Mouse (Mus musculus): Measurements from ENCODE around the gene Acot4. TPM values are rescaled to one million over a fixed set of nuclear protein-coding genes. Genes with fewer than 3 reads are reported as not detected.
A peak's percentile ranks its signal among the peaks of the same experiment; 100 is the strongest.
"Not testable (repeated sequence)": the region's sequence is repeated elsewhere in the genome, so short reads cannot be mapped to it uniquely, and the experiment has no call there.

Gene Acot4
- polyA plus RNA-seq, 1 experiment from 2014 or later, result 2.4 TPM

DNA sequence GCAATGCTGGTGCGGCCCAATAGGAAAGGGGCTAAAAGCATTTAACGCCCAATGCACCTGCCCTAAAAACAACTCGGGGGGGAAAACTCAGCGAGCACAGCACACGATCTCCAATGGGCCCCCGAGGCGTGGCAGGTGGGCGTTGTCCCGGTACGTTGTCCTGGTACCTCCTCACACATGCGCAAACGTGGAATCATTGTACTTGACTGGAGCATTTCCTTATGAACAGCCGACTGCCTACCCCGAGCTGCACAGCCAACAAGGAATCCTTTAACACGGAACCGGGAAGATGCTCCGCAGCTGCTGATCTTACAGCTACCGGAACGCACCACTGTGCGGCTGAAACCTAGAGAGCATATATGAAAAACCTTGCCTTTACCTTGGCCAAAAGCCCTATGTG lies 24.2 kb downstream of the Acot4 start:
- H3K9ac ChIP-seq, result no peak overlapping the region
- ATAC-seq (ENCODE audit: insufficient read depth, low FRiP score, low read depth), result no peak
- no peaks in the 10 kb centered on the region for H3K36me3 ChIP-seq
- H3K4me2 ChIP-seq, result no peak overlapping the region
- WGBS, result 91% methylated on average over 20 of the region's 20 CpGs
- no peaks in the 10 kb centered on the region for H3K4me1 ChIP-seq
- H3K4me3 ChIP-seq (replicated peaks), result no peak overlapping the region
- H3K9me3 ChIP-seq, result no peaks in the 10 kb centered on the region
- H3K27ac ChIP-seq, result no peak overlapping the region
- H3K27me3 ChIP-seq (replicated peaks), result 0 out of 2 replicates have a peak, but pooled peaks cover 4% of the 10 kb centered on the region

DNA sequence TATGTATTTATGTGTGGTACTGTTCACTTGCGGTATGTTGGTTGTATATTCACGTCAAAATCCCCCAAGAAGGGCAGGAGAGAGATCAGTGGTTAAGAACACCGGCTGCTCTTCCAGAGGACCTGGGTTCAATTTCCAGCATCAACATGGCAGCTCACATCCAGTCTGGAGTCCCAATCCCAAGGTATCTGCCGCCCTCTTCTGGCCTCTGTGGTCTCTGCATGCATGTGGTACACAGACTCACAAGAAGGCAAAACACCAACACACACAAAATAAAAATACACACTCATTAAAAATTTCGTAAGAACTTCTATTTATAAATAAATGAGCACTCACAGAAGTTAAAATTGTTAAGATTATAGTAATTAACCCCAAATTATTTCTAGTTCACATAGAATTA lies 25.0 kb downstream of the Acot4 start:
- no peak for ATAC-seq (ENCODE audit: insufficient read depth, low FRiP score, low read depth)
- H3K27ac ChIP-seq, result no peak overlapping the region
- WGBS, result 73% methylated on average over 5 of the region's 5 CpGs

DNA sequence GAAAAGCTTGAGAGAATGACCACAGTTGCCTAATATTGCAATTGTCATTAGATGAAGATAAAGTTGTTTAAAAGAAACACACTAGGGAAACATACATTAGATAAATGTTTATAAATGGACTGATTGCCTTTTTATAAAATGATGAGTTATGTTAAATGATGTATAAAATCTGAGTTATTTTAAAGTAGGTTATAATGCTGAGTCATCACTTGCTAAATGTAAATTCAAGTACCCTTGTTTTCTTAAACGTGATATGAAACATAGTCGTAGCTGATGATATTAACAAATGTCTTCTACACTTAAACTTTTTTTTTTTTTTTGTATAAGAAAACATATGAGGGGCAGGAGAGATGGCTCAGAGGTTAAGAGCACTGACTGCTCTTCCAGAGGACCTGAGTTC lies 25.7 kb downstream of the Acot4 start:
- Histone ChIP-seq H3K27ac (no peak overlapping the region), H3K9me3 (no peaks in the 10 kb centered on the region), H3K4me3 (replicated peaks) (no peak overlapping the region), H3K4me2 (no peak overlapping the region), H3K4me1 (no peaks in the 10 kb centered on the region), H3K9ac (no peak overlapping the region), H3K27me3 (replicated peaks) (peaks cover 13% of the 10 kb centered on the region), H3K36me3 (no peaks in the 10 kb centered on the region)
- 68% methylated on average over 2 of the region's 2 CpGs for WGBS
- ATAC-seq (ENCODE audit: insufficient read depth, low FRiP score, low read depth), result no peak

More for the DNA sequence above, 25.0 kb downstream of the Acot4 start:
- no peak overlapping the region for H3K4me2 ChIP-seq
- H3K27me3 ChIP-seq (replicated peaks), result peaks cover 7% of the 10 kb centered on the region
- no peak overlapping the region for H3K9ac ChIP-seq
- H3K4me1 ChIP-seq, result no peaks in the 10 kb centered on the region
- H3K9me3 ChIP-seq, result no peaks in the 10 kb centered on the region
- no peak overlapping the region for H3K4me3 ChIP-seq (replicated peaks)
- H3K36me3 ChIP-seq, result no peaks in the 10 kb centered on the region

DNA sequence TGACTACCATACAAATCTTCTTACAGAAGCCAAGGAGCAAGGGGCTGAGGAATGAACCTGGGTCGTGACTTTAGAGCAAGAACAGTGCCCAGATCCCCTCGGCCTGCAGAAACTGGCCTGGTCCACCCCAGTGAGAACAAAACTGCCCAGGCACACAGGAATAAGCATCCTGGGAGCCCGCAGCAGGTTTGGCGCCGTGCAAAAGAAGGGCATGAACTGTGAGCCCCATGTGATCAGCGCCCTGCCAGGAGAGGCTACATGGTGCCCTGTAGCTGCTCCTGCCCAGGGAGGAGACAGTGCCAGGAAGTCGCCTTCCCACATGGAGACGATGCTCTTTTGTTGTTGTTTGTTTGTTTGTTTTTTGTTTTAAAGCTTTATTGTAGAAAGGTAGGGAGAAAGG lies 26.4 kb downstream of the Acot4 start:
- H3K9ac ChIP-seq, result no peak overlapping the region
- 74% methylated on average over 8 of the region's 8 CpGs for WGBS
- no peak overlapping the region for H3K4me3 ChIP-seq (replicated peaks)
- peaks cover 19% of the 10 kb centered on the region for H3K27me3 ChIP-seq (replicated peaks)
- no peak overlapping the region for H3K27ac ChIP-seq
- no peaks in the 10 kb centered on the region; the same call in 1 of the 2 replicates for H3K4me1 ChIP-seq
- no peaks in the 10 kb centered on the region for H3K9me3 ChIP-seq
- no peak overlapping the region for H3K4me2 ChIP-seq
- no peaks in the 10 kb centered on the region for H3K36me3 ChIP-seq
- no peak for ATAC-seq (ENCODE audit: insufficient read depth, low FRiP score, low read depth)

DNA sequence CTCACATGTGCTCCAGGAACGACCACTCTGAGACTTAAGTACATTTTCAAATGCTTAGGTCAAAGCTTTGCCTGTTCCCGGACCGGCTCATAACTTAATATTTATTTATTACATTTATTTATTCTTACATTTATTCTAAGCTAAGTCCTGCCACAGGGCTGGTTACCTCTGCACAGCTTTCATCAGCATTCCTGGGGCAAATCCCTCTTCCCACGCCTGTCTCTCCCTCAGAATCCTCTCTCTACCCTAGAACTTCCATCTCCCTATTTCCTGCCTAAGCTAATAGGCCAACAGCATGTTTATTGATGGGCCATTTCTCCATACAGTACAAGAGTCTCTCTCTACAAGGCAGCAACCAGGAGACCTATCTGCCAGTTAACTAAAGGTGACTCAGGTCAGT lies 29.6 kb downstream of the Acot4 start:
- WGBS, result 73% methylated on average over 4 of the region's 4 CpGs
- no peaks in the 10 kb centered on the region for H3K9me3 ChIP-seq
- no peaks in the 10 kb centered on the region; the same call in 1 of the 2 replicates for H3K4me1 ChIP-seq
- H3K36me3 ChIP-seq, result no peaks in the 10 kb centered on the region
- H3K4me3 ChIP-seq (replicated peaks), result no peak overlapping the region
- no peak for ATAC-seq (ENCODE audit: insufficient read depth, low FRiP score, low read depth)
- no peak overlapping the region for H3K4me2 ChIP-seq
- H3K9ac ChIP-seq, result no peak overlapping the region
- H3K27me3 ChIP-seq (replicated peaks), result peaks cover 25% of the 10 kb centered on the region
- no peak overlapping the region for H3K27ac ChIP-seq

DNA sequence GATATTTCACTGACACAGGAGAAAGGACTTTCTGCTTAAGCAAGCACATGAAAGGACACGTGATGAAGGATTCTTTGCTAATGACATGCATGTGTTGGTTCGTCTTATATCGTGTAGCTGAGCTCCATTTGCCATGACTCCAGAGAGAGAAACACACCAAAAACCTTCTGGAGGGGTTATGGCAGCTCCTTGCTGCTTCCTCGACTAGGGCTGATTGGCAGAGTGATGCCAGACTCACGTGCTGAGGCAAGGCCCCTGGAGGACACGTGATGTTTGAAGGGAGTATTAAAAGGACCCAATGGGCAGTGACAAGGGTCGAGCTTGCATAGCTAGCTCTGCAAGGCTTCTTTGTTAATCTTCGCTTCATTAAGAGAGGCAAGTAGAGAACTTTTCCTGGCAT lies 30.1 kb downstream of the Acot4 start:
- H3K4me2 ChIP-seq, result no peak overlapping the region
- WGBS, result 70% methylated on average over 8 of the region's 8 CpGs
- H3K36me3 ChIP-seq, result no peaks in the 10 kb centered on the region
- H3K4me3 ChIP-seq (replicated peaks), result no peak overlapping the region
- H3K9me3 ChIP-seq, result no peaks in the 10 kb centered on the region
- no peak for ATAC-seq (ENCODE audit: insufficient read depth, low FRiP score, low read depth)
- H3K27ac ChIP-seq, result no peak overlapping the region
- no peak overlapping the region for H3K9ac ChIP-seq
- H3K4me1 ChIP-seq, result no peaks in the 10 kb centered on the region; the same call in 1 of the 2 replicates
- peaks cover 25% of the 10 kb centered on the region for H3K27me3 ChIP-seq (replicated peaks)

DNA sequence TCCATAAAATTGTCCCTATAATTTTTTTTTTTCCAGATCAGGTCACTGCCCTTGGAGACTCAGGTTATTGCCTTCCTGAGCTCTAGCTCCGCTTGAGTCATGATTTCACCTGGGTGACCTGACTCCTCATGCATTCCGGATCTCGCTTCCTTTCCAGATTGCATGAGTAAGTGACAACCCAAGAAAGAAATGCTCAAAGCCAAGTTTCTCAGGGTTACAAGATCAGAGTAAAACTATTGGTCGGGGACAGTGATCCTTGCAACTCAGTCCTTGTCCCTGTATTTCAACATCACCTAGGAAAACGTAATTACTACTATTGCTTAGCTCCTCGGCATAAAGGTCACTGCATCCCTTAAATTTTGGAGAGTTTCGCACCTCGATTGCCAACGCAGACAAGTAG lies 30.8 kb downstream of the Acot4 start, which contains the start of gene Acot5:
Gene Acot5, plus strand, starts transcription at position 340 of the 400 bp plus-strand sequence.
- H3K9ac ChIP-seq, result no peak within 1 kb of the TSS
- no peak within 1 kb of the TSS for H3K27ac ChIP-seq
- WGBS, result 55% methylated on average over 9 of the region's 9 CpGs

DNA sequence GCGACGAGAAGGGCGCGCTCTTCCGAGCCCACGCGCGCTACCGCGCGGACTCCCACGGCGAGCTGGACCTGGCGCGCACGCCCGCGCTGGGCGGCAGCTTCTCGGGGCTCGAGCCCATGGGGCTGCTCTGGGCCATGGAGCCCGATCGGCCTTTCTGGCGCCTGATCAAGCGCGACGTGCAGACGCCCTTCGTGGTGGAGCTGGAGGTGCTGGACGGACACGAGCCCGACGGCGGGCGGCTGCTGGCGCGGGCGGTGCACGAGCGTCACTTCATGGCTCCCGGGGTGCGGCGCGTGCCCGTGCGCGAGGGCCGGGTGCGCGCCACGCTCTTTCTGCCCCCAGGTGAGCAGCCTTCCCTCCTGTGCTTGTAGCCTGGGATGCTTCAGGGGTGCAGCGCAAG lies 31.4 kb downstream of the Acot4 start:
- not testable (repeated sequence) for ATAC-seq (ENCODE audit: insufficient read depth, low FRiP score, low read depth); H3K4me1 ChIP-seq; H3K9me3 ChIP-seq; H3K36me3 ChIP-seq; H3K27ac ChIP-seq; H3K9ac ChIP-seq
- peak overlapping the region; percentile 40 for H3K4me3 ChIP-seq (replicated peaks)
- 2% methylated on average over 52 of the region's 52 CpGs for WGBS
- H3K4me2 ChIP-seq, result peak overlapping the region; percentile 69
- H3K27me3 ChIP-seq (replicated peaks), result peaks cover 25% of the 10 kb centered on the region

More for the DNA sequence above, 30.8 kb downstream of the Acot4 start, which contains the start of gene Acot5:
- Histone ChIP-seq H3K4me1 (no peaks in the 10 kb centered on the region; the same call in 1 of the 2 replicates), H3K4me3 (replicated peaks) (peak within 1 kb of the TSS; percentile 40), H3K4me2 (peak within 1 kb of the TSS; percentile 69), H3K27me3 (replicated peaks) (peaks cover 25% of the 10 kb centered on the region), H3K36me3 (no peaks in the 10 kb centered on the region), H3K9me3 (no peaks in the 10 kb centered on the region)
- no peak for ATAC-seq (ENCODE audit: insufficient read depth, low FRiP score, low read depth)

DNA sequence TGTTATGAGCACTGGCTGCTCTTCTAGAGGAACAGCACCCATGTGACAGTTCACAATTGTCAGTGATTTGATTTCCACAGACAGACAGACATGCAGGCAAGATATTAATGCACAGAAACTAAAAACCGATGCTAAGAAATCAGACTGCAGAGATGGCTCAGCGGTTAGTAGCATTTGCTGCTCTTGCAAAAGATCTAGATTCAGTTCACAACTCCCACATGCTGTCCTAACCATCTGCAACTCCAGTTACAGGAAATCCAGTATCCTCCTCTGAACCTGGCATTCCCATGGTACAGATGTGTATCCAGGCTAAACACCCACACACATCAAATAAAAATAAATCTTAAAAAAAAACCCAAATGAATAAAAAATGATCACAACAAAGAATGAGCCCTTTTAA lies 33.5 kb downstream of the Acot4 start:
- no peak overlapping the region for H3K4me3 ChIP-seq (replicated peaks)
- no peaks in the 10 kb centered on the region for H3K9me3 ChIP-seq
- H3K27ac ChIP-seq, result no peak overlapping the region
- WGBS, result 89% methylated on average over 2 of the region's 2 CpGs
- H3K36me3 ChIP-seq, result no peaks in the 10 kb centered on the region
- peaks cover 24% of the 10 kb centered on the region for H3K27me3 ChIP-seq (replicated peaks)
- no peaks in the 10 kb centered on the region; the same call in 1 of the 2 replicates for H3K4me1 ChIP-seq
- H3K9ac ChIP-seq, result no peak overlapping the region
- ATAC-seq (ENCODE audit: insufficient read depth, low FRiP score, low read depth), result no peak
- H3K4me2 ChIP-seq, result no peak overlapping the region

DNA sequence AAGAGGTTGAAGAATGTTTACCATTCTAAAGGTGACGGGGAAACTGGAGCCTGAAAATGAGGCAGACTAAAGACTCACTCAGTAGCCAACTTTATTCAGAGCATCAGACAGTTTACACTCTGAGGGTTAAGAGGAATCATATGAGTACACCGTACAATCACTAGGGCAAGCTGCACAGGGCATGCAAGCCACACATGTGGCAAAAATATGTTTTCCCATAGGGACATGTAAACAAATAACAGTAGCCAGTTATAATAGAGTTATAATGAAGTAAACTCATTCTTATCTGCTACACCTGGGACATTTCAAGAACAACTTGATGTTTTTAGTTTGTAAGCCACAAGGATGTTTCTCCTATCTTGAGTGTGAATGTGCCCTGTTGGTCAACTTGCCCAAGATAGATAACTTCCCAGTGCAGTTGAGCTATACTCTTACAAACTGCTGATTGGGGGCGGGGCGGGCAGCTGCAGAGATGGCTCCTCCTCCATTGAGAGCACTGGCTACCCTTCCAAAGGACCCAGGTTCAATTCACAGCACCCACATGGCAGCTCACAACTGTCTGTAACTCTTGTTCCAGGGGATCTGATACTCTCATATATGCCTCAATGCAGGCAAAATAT lies 39.3 kb downstream of the Acot4 start:
- Histone ChIP-seq H3K27ac (no peak overlapping the region), H3K4me1 (no peaks in the 10 kb centered on the region), H3K27me3 (replicated peaks) (no peaks in the 10 kb centered on the region), H3K36me3 (no peaks in the 10 kb centered on the region), H3K9me3 (no peaks in the 10 kb centered on the region), H3K9ac (no peak overlapping the region), H3K4me2 (no peak overlapping the region), H3K4me3 (replicated peaks) (no peak overlapping the region)
- ATAC-seq (ENCODE audit: insufficient read depth, low FRiP score, low read depth), result no peak
- WGBS, result 83% methylated on average over 4 of the region's 4 CpGs

DNA sequence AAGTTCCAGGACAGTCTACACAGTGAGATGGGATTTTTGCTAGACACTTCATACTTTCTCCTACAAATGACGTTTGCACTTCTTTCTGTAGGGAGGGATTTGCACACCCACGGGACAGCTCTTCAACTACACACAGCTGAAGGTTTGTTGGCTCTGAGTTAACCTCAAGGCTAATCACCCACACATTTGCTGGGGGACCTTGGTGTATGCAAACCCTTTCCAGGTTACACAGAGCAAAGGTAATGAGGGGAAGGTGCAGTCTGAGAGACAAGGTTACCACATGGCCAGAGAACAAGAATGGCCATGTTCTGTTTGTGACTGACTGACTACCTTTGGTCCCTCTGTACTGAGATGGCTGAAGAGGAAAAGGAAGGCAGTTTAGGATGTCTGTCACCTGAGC lies 45.7 kb downstream of the Acot4 start:
- Histone ChIP-seq H3K9ac (no peak overlapping the region), H3K4me3 (replicated peaks) (no peak overlapping the region), H3K9me3 (no peaks in the 10 kb centered on the region), H3K4me1 (no peaks in the 10 kb centered on the region), H3K27ac (no peak overlapping the region), H3K36me3 (no peaks in the 10 kb centered on the region), H3K4me2 (no peak overlapping the region), H3K27me3 (replicated peaks) (no peaks in the 10 kb centered on the region)
- no peak for ATAC-seq (ENCODE audit: insufficient read depth, low FRiP score, low read depth)
- 77% methylated on average over 2 of the region's 2 CpGs for WGBS

DNA sequence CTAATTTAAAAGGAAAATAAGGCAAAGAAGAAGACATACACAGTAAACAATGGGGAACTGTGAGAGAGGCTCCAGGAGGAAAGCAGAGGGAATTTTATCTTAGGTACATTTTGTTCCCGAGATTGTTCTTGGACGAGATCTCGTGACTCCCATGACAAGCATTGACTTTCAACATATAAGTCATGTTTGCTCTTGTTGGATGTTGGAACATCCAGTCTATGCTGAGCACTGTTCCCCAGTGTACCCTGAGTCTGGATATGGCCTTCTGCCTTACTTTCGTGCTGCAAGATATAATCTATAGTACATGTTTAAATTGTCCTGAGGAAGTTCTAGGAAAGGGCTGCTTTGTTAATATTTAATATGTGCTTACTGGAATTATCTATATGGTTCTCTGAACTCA lies 46.4 kb downstream of the Acot4 start:
- Histone ChIP-seq H3K9me3 (no peaks in the 10 kb centered on the region), H3K4me3 (replicated peaks) (no peak overlapping the region), H3K9ac (no peak overlapping the region), H3K36me3 (no peaks in the 10 kb centered on the region), H3K27me3 (replicated peaks) (no peaks in the 10 kb centered on the region), H3K4me2 (no peak overlapping the region), H3K27ac (no peak overlapping the region), H3K4me1 (no peaks in the 10 kb centered on the region)
- ATAC-seq (ENCODE audit: insufficient read depth, low FRiP score, low read depth), result no peak
- WGBS, result 70% methylated on average over 4 of the region's 4 CpGs

DNA sequence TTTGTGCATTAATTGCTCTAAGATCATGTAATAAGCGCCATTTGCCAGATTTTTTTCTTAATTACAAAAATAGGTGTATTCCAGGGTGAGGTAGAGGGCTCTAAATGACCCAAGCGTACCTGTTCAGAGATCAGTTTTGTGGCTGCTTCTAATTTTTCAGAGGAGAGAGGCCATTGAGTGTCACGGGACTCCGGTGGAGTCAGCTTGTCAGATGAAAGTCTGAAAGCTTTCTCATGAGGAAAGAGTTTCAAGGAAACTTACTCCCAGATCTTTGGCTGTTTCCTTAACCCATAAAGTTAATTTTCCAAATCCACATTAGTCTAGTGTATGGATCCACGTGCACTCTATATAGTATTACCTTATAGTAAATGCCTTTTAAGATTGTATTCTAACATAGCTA lies 56.5 kb downstream of the Acot4 start:
- WGBS, result 91% methylated on average over 5 of the region's 5 CpGs
- H3K27me3 ChIP-seq (replicated peaks); H3K4me1 ChIP-seq; H3K27ac ChIP-seq; H3K4me3 ChIP-seq (replicated peaks); ATAC-seq (ENCODE audit: insufficient read depth, low FRiP score, low read depth); H3K9ac ChIP-seq; H3K9me3 ChIP-seq; H3K4me2 ChIP-seq; H3K36me3 ChIP-seq: not testable (repeated sequence)
